Mouse (Mus musculus): ENCODE measurements around the gene Tmem242. TPM values are rescaled to one million over a fixed set of nuclear protein-coding genes. Genes with fewer than 3 reads are reported as not detected.
A peak's percentile ranks its signal among the peaks of the same experiment; 100 is the strongest.

Gene Tmem242
- 72.7 and 74.3 TPM in 2 replicates for polyA plus RNA-seq (2012; ENCODE audit: insufficient read depth, insufficient read length, missing spikeins)

DNA sequence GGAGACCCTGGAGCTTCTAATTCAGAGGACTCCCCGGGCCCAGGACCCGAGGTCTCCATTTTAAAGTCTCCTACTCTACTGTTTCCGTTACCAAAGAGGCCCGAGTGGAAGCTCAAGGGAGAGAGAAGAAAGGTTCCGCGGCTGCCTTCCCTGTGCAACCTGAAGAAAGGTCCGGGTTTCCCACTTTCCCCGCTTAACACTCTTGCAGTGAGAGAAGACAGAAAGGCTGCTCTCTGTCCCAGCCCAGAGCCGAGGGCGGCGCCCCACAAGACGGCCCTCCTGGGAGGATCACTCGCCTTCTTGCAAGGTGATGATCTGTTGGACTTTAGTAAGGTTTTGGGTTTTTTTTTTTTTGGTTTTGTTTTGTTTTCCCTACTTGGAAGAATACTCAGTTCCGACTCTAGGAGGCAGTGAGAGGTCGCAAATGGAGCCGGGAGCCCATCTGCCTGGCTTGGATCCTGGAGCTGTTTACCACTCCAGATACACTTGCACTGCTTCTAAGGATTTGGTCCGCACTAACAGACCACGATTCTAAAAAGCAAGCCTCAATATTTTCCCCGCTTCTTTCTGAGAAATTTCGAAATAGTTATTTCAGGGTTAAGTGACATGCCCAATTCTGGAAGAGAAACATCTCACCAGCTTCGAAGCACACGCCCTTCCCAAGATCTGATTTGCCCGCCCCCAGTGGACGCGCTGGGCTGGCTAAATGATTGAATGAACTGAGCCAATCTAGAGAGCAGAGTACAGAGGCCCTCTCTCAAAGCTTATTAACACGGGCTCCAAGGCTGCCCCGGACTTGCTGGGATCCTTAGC is at the start of gene Tmem242:
TSS of gene Tmem242 (minus strand) at position 101 of the 813 bp plus-strand sequence.
- Histone ChIP-seq H3K4me3 (ENCODE audit: insufficient read depth, low read length) (peak within 1 kb of the TSS; percentile 83), H3K27ac (ENCODE audit: insufficient read depth, low read depth, low read length) (peak within 1 kb of the TSS; percentile 91), H3K4me1 (ENCODE audit: control insufficient read depth, insufficient read depth, low read length) (peaks cover 11% of the 10 kb centered on the region)
- TF ChIP-seq POLR2A (IDR thresholded peaks at IDR 0.05; ENCODE audit: borderline replicate concordance, low read depth, low read length) (no peak), CTCF (IDR thresholded peaks at IDR 0.05; ENCODE audit: low read depth, low read length) (peak; percentile 95)

DNA sequence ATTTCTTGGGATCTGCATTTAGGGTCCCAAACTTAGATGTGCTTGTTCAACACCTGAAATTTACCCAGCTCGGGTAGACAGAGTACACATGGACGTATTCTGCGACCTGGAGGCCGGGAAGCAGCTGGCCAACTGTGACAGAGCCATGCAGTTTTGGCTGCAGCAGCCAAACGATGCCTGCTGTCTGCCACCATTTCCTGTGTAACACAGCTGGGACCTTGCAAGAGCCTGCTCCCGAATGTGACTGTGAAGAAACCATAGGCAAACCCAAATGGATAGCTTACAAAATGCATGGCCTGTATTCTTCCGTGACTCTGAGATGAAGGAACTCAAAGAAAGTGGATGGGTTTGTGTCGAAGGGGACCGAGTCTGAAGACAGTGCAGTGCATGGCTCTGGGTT is 48.1 kb upstream of the Tmem242 start:
- H3K27ac ChIP-seq (ENCODE audit: insufficient read depth, low read depth, low read length): no peak overlapping the region
- no peak overlapping the region for H3K4me3 ChIP-seq (ENCODE audit: insufficient read depth, low read length)
- no peak for TF ChIP-seq CTCF (IDR thresholded peaks at IDR 0.05; ENCODE audit: low read depth, low read length)
- no peak for TF ChIP-seq POLR2A (IDR thresholded peaks at IDR 0.05; ENCODE audit: borderline replicate concordance, low read depth, low read length)
- peaks cover 6% of the 10 kb centered on the region for H3K4me1 ChIP-seq (ENCODE audit: control insufficient read depth, insufficient read depth, low read length)

DNA sequence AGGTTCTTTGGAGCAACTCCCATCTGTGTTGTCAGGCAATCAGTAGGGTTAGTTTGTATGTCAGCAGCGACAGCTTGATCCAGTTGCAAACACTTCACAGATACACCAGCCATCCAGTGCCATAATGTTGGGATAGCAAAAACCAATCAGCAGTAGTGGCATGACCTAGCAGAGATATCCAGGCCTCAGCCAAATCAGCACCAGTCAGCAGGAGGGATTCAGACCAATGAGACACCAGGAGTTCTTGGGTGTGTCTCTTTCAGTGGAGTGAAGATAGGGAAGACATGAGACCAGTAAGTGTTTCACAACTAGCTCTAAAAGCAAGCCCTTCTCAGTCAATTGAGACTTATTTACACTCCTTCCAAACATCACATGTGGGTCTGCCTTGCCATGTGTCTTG is 44.6 kb upstream of the Tmem242 start:
- no peak overlapping the region for H3K4me3 ChIP-seq (ENCODE audit: insufficient read depth, low read length)
- TF ChIP-seq CTCF (IDR thresholded peaks at IDR 0.05; ENCODE audit: low read depth, low read length) (no peak), POLR2A (IDR thresholded peaks at IDR 0.05; ENCODE audit: borderline replicate concordance, low read depth, low read length) (no peak)
- H3K27ac ChIP-seq (ENCODE audit: insufficient read depth, low read depth, low read length): no peak overlapping the region
- H3K4me1 ChIP-seq (ENCODE audit: control insufficient read depth, insufficient read depth, low read length): peaks cover 6% of the 10 kb centered on the region

DNA sequence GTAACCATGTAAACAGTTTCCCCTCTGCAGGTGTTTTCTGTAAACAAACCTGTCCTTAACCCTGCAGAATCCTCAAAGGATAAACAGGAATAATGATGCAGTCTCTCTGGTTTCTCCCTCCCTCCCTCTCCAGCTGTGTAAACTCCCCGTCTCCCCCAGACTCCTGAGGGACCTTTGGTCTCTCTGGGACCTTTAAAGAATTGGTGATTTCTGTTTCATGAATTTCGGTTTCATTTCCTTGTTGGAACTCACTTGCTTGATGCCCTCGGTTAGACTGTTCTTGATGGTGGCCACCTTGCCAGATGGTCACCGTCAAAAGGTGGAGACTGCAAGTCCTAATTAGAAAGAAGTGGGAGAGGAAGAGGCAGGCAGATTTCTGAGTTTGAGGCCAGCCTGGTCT is 43.4 kb upstream of the Tmem242 start:
- H3K4me3 ChIP-seq (ENCODE audit: insufficient read depth, low read length): no peak overlapping the region
- H3K4me1 ChIP-seq (ENCODE audit: control insufficient read depth, insufficient read depth, low read length): peaks cover 6% of the 10 kb centered on the region
- no peak overlapping the region for H3K27ac ChIP-seq (ENCODE audit: insufficient read depth, low read depth, low read length)
- no peak for TF ChIP-seq POLR2A (IDR thresholded peaks at IDR 0.05; ENCODE audit: borderline replicate concordance, low read depth, low read length)
- TF ChIP-seq CTCF (IDR thresholded peaks at IDR 0.05; ENCODE audit: low read depth, low read length): no peak

DNA sequence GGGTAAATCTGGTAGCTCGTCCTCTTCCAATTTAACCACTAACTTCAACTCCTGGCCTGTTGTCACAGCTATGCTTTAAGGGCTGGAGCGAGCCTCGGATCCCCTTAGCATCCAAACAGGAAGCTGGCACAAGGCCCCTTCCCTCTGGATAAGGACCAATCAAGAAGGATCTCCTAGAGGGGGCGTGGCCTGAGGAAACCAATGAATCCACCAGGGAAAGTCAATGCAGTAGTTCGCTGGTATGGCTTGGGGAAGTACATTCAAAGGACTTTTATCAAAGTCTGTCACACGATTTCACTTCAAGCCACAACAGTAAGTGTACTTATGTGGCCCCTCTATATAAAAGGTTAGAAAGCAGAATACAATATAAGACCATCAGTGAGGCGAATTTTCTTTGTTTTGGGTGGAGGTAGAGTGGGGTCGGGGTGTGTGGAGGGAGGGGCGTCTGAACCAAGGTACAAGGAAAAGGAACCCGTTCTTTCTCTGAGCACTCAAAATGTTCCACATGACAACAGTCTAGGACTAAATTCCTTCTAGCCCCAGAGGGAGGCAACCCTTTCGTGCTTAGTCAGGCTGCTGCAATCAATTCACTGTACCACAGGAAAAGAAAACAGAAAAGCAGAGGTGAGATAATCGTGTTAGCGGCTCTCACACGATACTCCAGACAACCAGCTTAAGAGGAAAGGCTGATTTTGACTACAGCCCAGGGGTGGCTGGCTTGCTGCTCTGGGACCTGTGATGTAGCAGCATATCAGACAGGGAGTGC is 36.1 kb upstream of the Tmem242 start:
- TF ChIP-seq CTCF (IDR thresholded peaks at IDR 0.05; ENCODE audit: low read depth, low read length) (no peak), POLR2A (IDR thresholded peaks at IDR 0.05; ENCODE audit: borderline replicate concordance, low read depth, low read length) (no peak)
- H3K4me3 ChIP-seq (ENCODE audit: insufficient read depth, low read length): no peak overlapping the region
- H3K27ac ChIP-seq (ENCODE audit: insufficient read depth, low read depth, low read length): no peak overlapping the region
- H3K4me1 ChIP-seq (ENCODE audit: control insufficient read depth, insufficient read depth, low read length): no peaks in the 10 kb centered on the region

DNA sequence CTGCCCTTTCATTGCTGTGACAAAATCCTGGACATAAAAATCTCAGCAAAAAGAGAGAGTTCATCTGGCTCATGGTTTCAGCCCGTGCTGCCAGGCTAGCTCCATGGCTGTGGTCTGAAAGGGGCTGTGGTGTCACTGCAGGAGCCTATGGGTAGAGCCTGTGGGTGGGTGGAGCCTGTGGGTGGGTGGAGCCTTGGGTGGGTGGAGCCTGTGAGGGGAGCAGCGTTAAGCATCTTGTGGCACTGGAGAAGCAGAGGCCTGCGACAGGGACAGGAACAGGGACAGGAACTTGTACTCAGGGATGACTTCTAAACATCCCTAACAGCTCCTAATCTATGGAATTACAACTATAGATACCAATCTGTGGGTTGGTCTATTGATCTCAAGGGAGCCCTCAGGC is 32.2 kb upstream of the Tmem242 start:
- Histone ChIP-seq H3K4me1 (ENCODE audit: control insufficient read depth, insufficient read depth, low read length) (no peaks in the 10 kb centered on the region), H3K4me3 (ENCODE audit: insufficient read depth, low read length) (no peak overlapping the region), H3K27ac (ENCODE audit: insufficient read depth, low read depth, low read length) (no peak overlapping the region)
- no peak for TF ChIP-seq CTCF (IDR thresholded peaks at IDR 0.05; ENCODE audit: low read depth, low read length)
- TF ChIP-seq POLR2A (IDR thresholded peaks at IDR 0.05; ENCODE audit: borderline replicate concordance, low read depth, low read length): no peak

DNA sequence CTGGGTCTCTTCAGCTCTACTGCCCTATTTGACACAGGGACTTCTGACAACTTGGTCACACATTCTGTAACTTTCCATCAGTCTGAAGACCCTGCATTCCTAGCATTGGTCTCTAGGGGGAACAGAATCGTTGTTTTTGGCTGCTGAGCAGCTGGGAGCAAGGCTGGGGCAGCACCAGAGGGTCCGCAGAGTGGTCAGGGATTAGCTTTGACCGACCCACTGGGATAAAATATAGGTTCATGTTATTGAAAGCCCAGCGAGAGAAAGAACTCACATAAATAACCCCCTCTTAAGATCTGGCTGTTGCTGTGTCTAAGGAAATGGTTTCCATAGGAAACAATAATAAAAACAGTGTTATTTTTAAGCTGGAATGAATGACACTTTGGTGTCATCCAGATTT is 27.1 kb upstream of the Tmem242 start:
- Histone ChIP-seq H3K4me1 (ENCODE audit: control insufficient read depth, insufficient read depth, low read length) (peaks cover 3% of the 10 kb centered on the region; the same call in 1 of the 2 replicates), H3K27ac (ENCODE audit: insufficient read depth, low read depth, low read length) (no peak overlapping the region), H3K4me3 (ENCODE audit: insufficient read depth, low read length) (no peak overlapping the region)
- no peak for TF ChIP-seq CTCF (IDR thresholded peaks at IDR 0.05; ENCODE audit: low read depth, low read length)
- TF ChIP-seq POLR2A (IDR thresholded peaks at IDR 0.05; ENCODE audit: borderline replicate concordance, low read depth, low read length): no peak

DNA sequence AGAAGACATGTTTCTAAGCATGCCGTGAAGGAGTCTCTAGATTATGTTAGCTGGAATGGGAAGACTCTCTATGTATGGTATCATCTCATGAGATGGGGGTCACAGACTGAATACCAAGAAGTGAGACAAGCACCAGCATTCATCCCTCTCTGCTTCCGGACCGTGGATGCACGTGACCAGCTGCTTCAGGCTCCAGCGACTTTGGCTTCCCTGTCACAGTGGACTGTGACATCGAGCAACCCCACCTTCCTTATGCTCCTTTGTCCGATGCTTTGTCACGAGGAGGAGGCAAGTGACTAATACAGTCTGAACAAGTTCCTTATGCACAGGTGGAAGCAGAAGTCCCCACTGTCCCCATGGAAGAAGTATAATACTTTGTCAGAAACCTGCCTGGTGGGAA is 26.7 kb upstream of the Tmem242 start:
- Histone ChIP-seq H3K27ac (ENCODE audit: insufficient read depth, low read depth, low read length) (no peak overlapping the region), H3K4me3 (ENCODE audit: insufficient read depth, low read length) (no peak overlapping the region), H3K4me1 (ENCODE audit: control insufficient read depth, insufficient read depth, low read length) (peaks cover 3% of the 10 kb centered on the region; the same call in 1 of the 2 replicates)
- TF ChIP-seq CTCF (IDR thresholded peaks at IDR 0.05; ENCODE audit: low read depth, low read length): no peak
- TF ChIP-seq POLR2A (IDR thresholded peaks at IDR 0.05; ENCODE audit: borderline replicate concordance, low read depth, low read length): no peak

DNA sequence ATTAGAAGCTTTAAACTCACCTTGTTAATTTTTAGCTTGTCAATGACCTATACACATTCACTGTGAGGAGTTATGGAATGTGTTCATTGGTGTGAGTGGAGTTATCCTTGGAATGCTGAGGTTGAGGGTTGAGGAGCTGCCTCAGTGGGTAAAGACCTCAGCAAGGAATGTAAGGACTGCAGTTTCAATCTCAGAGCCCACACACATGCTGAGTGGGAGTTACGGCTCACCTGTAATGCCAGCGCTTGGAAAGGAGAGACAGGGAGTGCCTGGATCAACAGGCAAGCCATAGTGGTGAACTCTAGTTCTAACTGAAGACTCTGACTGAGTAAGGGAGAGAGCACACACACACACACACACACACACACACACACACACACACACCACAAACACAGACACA is 23.9 kb upstream of the Tmem242 start:
- Histone ChIP-seq H3K4me1 (ENCODE audit: control insufficient read depth, insufficient read depth, low read length) (peaks cover 3% of the 10 kb centered on the region; the same call in 1 of the 2 replicates), H3K27ac (ENCODE audit: insufficient read depth, low read depth, low read length) (no peak overlapping the region), H3K4me3 (ENCODE audit: insufficient read depth, low read length) (no peak overlapping the region)
- no peak for TF ChIP-seq POLR2A (IDR thresholded peaks at IDR 0.05; ENCODE audit: borderline replicate concordance, low read depth, low read length)
- TF ChIP-seq CTCF (IDR thresholded peaks at IDR 0.05; ENCODE audit: low read depth, low read length): no peak

DNA sequence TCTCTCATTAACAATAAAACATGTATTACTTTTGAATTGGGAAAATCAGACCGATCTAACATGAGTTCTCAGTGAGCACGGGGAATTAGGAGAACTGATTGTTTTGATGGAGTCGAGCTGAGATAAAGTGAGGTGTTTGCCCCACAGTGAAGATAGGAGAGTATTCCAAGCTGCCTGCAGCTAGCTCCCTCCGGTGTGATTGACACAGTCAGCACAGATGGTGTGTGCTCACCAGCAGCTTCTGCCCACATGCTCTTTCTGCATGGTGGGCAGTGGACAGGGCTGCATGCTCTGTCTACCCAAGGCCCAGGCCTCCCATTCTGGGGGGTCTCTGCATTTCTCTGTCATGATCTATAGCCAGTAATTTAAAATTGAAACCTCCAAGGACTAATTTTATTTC is 13.6 kb upstream of the Tmem242 start:
- no peak overlapping the region for H3K27ac ChIP-seq (ENCODE audit: insufficient read depth, low read depth, low read length)
- H3K4me1 ChIP-seq (ENCODE audit: control insufficient read depth, insufficient read depth, low read length): no peaks in the 10 kb centered on the region
- TF ChIP-seq POLR2A (IDR thresholded peaks at IDR 0.05; ENCODE audit: borderline replicate concordance, low read depth, low read length) (no peak), CTCF (IDR thresholded peaks at IDR 0.05; ENCODE audit: low read depth, low read length) (no peak)
- no peak overlapping the region for H3K4me3 ChIP-seq (ENCODE audit: insufficient read depth, low read length)

All from bone marrow macrophage, adult 2 months (primary cell).